Mouse (Mus musculus) bone marrow macrophage, adult 2 months (primary cell): ENCODE measurements around the gene Cct5. TPM values are rescaled to one million over a fixed set of nuclear protein-coding genes. Genes with fewer than 3 reads are reported as not detected.

Experiments
- H3K27ac ChIP-seq: 2 replicates; pipeline ENCODE4 v1.5.1; 2012; ENCODE audit warnings: low read depth, low read length; ENCODE audit not compliant: insufficient read depth
- H3K4me1 ChIP-seq: 2 replicates; pipeline ENCODE4 v1.6.1; 2012; ENCODE audit warnings: low read length; ENCODE audit not compliant: control insufficient read depth, insufficient read depth
- H3K4me3 ChIP-seq: 2 replicates; pipeline ENCODE4 v1.5.1; 2012; ENCODE audit warnings: mild to moderate bottlenecking, low read length, moderate library complexity; ENCODE audit not compliant: insufficient read depth
- CTCF ChIP-seq: IDR thresholded peaks from 2 replicates; pipeline ENCODE4 v1.5.1; 2012; ENCODE audit warnings: low read depth, mild to moderate bottlenecking, low read length, moderate library complexity
- POLR2A ChIP-seq: IDR thresholded peaks from 2 replicates; pipeline ENCODE4 v1.6.1; 2012; ENCODE audit warnings: mild to moderate bottlenecking, low read depth, low read length, borderline replicate concordance
- polyA plus RNA-seq: library from polyadenylated mRNA; stranded (reverse); fragments of >200 nt; gene quantifications from 2 replicates; pipeline ENCODE4 v1.2.4, GENCODE M21; 2012; ENCODE audit not compliant: missing spikeins, insufficient read depth, insufficient read length

Gene Cct5
- polyA plus RNA-seq, 1 experiment = 148 TPM

DNA sequence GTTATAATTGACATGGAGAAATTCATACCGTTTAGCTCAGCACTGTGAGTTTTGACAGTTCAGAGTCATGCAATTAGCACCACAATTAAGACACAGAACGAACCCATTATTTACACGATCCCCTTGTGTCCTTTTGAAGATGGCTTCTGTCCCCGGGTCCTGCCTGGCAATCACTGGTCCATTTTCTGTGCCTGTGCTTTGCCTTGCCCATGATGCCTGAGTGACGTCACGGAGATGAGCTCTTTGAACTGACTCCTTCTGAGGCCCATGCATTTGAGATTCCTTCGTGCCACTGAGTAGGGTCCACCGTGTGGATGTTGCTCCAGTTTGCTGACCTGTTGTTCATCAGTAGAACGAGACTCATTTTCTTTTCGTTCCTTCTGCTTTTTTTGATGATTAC, 26.6 kb upstream of the Cct5 start:
- H3K4me3 ChIP-seq = no peak overlapping the region
- peaks cover 10% of the 10 kb centered on the region for H3K4me1 ChIP-seq
- no peak for TF ChIP-seq POLR2A
- TF ChIP-seq CTCF = no peak
- H3K27ac ChIP-seq = peak overlapping the region; percentile 29; the same call in 1 of the 2 replicates

DNA sequence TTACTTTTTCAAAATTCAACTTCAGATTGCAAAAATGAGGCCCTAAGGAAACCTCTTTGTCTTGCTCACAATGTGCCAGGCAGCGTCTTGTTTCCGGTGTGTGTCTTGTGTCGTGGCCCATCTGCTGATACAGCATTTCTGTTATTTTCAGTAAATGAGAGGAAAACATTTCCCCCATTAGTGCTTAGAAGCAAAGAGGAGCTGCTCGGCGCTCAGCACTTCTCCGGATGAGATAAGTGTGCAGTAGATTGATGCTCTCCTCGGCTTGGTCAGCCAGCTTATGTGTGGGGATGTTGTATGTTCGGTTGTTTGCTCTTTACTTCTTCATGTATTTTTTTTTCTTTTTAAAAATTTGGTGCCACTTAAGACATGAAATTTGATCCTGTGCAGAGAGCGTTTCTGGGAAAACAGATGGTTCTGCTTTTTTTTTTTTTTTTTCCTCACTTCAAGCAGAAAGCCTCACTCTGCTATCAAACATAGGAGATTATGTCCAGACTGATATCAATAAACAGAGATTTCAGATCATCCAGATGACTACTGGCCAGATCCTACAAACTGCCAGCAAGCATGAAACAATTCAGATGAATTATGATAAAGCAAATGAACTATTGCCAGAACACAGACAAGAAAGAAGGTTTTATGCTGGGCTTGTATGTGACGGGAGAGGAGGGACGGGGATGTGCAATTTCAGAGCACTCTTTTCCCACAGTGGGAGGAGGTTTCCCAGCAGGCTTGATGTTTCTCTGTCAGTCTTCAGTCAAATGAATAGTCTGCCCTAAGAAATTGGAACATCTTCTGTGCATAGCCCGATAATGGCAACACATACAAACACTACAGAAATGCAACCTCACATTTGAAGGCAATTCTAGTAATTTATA, 25.9 kb upstream of the Cct5 start:
- no peak for TF ChIP-seq POLR2A
- TF ChIP-seq CTCF = no peak
- Histone ChIP-seq H3K27ac (peak overlapping the region; percentile 85), H3K4me3 (peak overlapping the region; percentile 24; the same call in 1 of the 2 replicates), H3K4me1 (peaks cover 10% of the 10 kb centered on the region)

DNA sequence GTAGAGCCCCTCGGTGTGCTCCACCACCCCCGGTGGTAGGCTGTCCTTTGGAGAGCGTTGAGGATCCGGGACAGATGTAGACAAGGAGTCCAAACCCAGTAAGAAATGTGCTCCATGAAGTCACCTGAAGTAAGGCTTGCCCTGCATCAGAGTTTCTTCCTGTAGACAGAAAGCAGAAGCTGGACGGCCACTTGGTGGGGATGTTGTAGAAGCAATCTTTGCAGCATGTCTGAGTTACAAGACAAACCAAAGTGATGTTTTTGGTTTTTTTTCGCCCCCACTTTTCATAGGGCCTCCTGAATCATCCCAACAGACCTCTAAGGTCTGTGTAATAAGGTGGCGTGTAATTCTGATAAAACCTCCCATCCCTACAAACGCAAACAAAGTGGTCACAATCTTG, 17.9 kb upstream of the Cct5 start:
- H3K4me3 ChIP-seq = no peak overlapping the region
- H3K27ac ChIP-seq = no peak overlapping the region
- TF ChIP-seq POLR2A = no peak
- TF ChIP-seq CTCF = no peak
- peaks cover 8% of the 10 kb centered on the region for H3K4me1 ChIP-seq

GRCm38 (mm10) chr15:31617261-31617660, 15.7 kb upstream of the Cct5 start:
- Histone ChIP-seq H3K27ac (no peak overlapping the region), H3K4me1 (peaks cover 21% of the 10 kb centered on the region), H3K4me3 (no peak overlapping the region)
- TF ChIP-seq POLR2A (no peak), CTCF (no peak)

DNA sequence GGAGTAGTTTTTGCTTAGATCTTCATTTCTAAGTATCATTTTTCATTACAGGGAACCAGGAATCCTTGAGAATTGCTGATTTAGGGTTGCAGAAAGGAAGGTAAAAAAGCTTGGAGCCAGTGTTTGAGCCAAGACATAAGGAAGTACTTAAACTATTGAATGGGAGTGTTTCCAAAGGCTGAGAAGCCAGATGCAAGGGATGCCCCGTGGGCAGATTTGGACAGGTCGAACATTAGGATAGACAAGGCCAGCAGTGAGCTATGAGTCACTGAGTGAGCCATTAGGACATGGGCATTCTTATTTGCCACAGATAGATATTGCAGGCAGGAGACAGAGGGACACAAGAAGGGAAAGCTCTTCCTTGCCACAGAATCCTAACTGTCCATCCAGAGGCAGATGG, 13.1 kb upstream of the Cct5 start:
- no peak overlapping the region for H3K4me3 ChIP-seq
- TF ChIP-seq POLR2A (no peak), CTCF (no peak)
- H3K4me1 ChIP-seq = peaks cover 21% of the 10 kb centered on the region
- no peak overlapping the region for H3K27ac ChIP-seq

- peaks cover 21% of the 10 kb centered on the region for H3K4me1 ChIP-seq
- peak overlapping the region; percentile 11; the same call in 1 of the 2 replicates for H3K27ac ChIP-seq
- TF ChIP-seq POLR2A (no peak), CTCF (no peak)
- H3K4me3 ChIP-seq = no peak overlapping the region
These were observed 12.3 kb upstream of the Cct5 start for GRCm38 (mm10) chr15:31613826-31614453.

DNA sequence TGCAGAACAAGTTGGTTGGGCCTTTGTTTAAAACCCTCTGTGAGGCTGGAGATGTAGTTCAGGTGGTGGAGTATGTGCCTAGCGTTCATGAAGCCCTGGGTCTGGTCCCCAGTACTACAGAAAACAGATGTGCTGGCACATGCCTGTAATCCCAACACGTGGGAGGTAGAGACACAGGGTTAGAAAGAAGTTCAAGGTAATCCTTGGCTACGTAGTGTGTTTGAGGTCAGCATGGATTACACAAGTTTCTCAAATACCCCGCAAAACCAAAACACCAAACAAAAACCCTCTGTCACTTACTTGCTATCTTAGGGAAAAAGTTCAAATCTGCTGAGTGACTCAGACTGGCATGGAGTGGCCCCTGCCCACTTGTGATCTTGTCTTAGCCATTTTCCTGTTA, 10.4 kb upstream of the Cct5 start:
- no peak overlapping the region for H3K4me3 ChIP-seq
- no peak overlapping the region for H3K27ac ChIP-seq
- H3K4me1 ChIP-seq = peaks cover 21% of the 10 kb centered on the region
- TF ChIP-seq CTCF = no peak
- no peak for TF ChIP-seq POLR2A

DNA sequence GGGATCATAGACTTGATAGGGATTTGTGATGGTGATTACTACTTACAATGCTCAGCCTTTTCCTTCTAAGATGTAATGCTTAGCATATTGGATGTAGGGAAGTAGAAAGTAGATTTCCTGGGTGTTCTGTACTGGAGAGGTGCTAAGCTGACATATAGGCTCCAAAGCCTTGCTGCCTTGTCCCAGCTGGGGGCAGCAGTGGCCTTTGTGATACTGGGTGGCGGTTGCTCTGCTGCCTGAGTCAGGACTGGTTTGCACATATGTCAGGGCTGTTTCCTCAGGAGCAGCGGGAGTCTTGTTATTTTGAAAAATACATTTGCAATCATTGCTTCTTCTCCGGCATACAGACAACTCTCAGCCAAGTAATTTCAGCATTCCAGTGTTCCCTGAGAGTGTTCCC, 9.4 kb upstream of the Cct5 start:
- no peak overlapping the region for H3K27ac ChIP-seq
- TF ChIP-seq POLR2A = no peak
- H3K4me1 ChIP-seq = peaks cover 21% of the 10 kb centered on the region
- H3K4me3 ChIP-seq = no peak overlapping the region

GRCm38 (mm10) chr15:31606821-31607220, 5.2 kb upstream of the Cct5 start:
- peaks cover 5% of the 10 kb centered on the region for H3K4me1 ChIP-seq
- TF ChIP-seq POLR2A (no peak), CTCF (no peak)
- H3K27ac ChIP-seq = no peak overlapping the region
- no peak overlapping the region for H3K4me3 ChIP-seq

DNA sequence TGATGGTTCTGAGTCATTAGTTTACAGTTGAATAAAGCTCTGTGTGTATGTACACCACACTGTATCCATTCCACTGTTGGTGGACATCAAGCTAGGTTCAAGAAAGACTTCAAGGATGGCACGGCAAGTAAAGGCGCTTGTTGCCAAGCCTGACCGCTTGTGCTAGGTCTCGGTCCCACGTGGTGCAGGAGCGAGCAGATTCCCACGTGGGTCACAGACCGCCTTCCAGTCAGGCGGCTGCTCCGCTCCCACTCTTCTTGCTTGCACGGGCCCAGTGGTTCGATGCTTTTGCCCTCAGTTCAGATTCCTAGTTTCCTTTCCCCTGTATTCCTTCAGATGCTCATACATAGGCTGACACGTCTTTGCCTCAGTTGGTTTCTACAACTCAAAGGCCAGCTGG, 1.5 kb upstream of the Cct5 start:
- peaks cover 20% of the 10 kb centered on the region for H3K4me1 ChIP-seq
- no peak overlapping the region for H3K27ac ChIP-seq
- H3K4me3 ChIP-seq = peak overlapping the region; percentile 71; the same call in 1 of the 2 replicates
- TF ChIP-seq CTCF = no peak
- TF ChIP-seq POLR2A = no peak
